Mouse (Mus musculus) CH12.LX (cell line): ENCODE data around the gene Tctn3. TPM values are rescaled to one million over a fixed set of nuclear protein-coding genes. Genes with fewer than 3 reads are reported as not detected.

ENCODE experiments used
- DNase-seq: peaks from one replicate; pipeline ENCODE4 v3.0.0-alpha.2; 2013; ENCODE audit errors: extremely low read depth
- H3K27ac ChIP-seq: 2 replicates; pipeline ENCODE4 v1.5.1; 2012; ENCODE audit warnings: low read depth, mild to moderate bottlenecking, control low read depth, moderate library complexity; ENCODE audit not compliant: insufficient read depth
- H3K27me3 ChIP-seq: replicated peaks from 2 replicates; pipeline ENCODE3; 2012; ENCODE audit warnings: inconsistent platforms
- H3K36me3 ChIP-seq, 2 experiments: replicated peaks in 1 of 2; 2 replicates each; pipeline versions ENCODE3 to v1.6.1; 2012; ENCODE audit warnings: inconsistent platforms in 1 of 2, low read length in 1 of 2, mild to moderate bottlenecking in 1 of 2, mixed read lengths in 1 of 2, moderate library complexity in 1 of 2; ENCODE audit not compliant: control insufficient read depth in 1 of 2, insufficient read depth in 1 of 2
- H3K4me1 ChIP-seq, 2 experiments: 2 replicates each; pipeline ENCODE4 v1.6.1; 2012; ENCODE audit warnings: inconsistent platforms in 1 of 2, moderate library complexity in 1 of 2; ENCODE audit not compliant: insufficient read depth in 2 of 2, control insufficient read depth in 1 of 2
- H3K4me2 ChIP-seq: 2 replicates; pipeline ENCODE4 v1.6.1; 2012; ENCODE audit warnings: low read depth, mild to moderate bottlenecking, control low read depth; ENCODE audit not compliant: poor library complexity, insufficient read depth, severe bottlenecking
- H3K4me3 ChIP-seq, 3 experiments: fragments of 150-350 bp in 1 of 3; sonication (generic) in 1 of 3; replicated peaks in 1 of 3; 2 replicates each; pipeline versions ENCODE3 to v1.5.1; 2011 to 2012; ENCODE audit warnings: low read depth in 2 of 3, low read length in 2 of 3, mild to moderate bottlenecking in 2 of 3, moderate library complexity in 2 of 3, control low read depth in 1 of 3, improper control_type of control experiment in 1 of 3, inconsistent platforms in 1 of 3, mixed read lengths in 1 of 3; ENCODE audit not compliant: poor library complexity in 1 of 3
- H3K79me2 ChIP-seq: replicated peaks from 2 replicates; pipeline ENCODE4 v1.6.1; 2012; ENCODE audit warnings: mild to moderate bottlenecking, moderate library complexity; ENCODE audit not compliant: control insufficient read depth, poor library complexity, insufficient read depth, severe bottlenecking; ENCODE audit errors: extremely low read depth
- H3K9ac ChIP-seq: 2 replicates; pipeline ENCODE4 v1.6.1; 2012; ENCODE audit warnings: low read depth, mild to moderate bottlenecking, control low read depth, moderate library complexity; ENCODE audit not compliant: insufficient read depth
- H3K9me3 ChIP-seq: replicated peaks from 2 replicates; pipeline ENCODE3; 2012; ENCODE audit warnings: low read length, inconsistent platforms, mixed read lengths
- BHLHE40 ChIP-seq: IDR thresholded peaks from 2 replicates; pipeline ENCODE4 v1.6.1; 2011; ENCODE audit warnings: mild to moderate bottlenecking, low read depth, low read length, improper control_type of control experiment
- CHD2 ChIP-seq: IDR thresholded peaks from 2 replicates; pipeline ENCODE4 v1.6.1; 2011; ENCODE audit warnings: low read length, improper control_type of control experiment
- CTCF ChIP-seq, 2 experiments: IDR thresholded peaks in 1 of 2; conservative IDR thresholded peaks in 1 of 2; 2 replicates each; pipeline ENCODE4 v1.5.1; 2011 to 2012; ENCODE audit warnings: low read depth in 2 of 2, low read length in 2 of 2, improper control_type of control experiment in 1 of 2, inconsistent platforms in 1 of 2, mild to moderate bottlenecking in 1 of 2, moderate library complexity in 1 of 2
- E2F4 ChIP-seq: IDR thresholded peaks from 2 replicates; pipeline ENCODE4 v1.6.1; 2011; ENCODE audit warnings: low read depth, low read length, improper control_type of control experiment; ENCODE audit not compliant: insufficient replicate concordance
- ELF1 ChIP-seq: IDR thresholded peaks from 2 replicates; pipeline ENCODE4 v1.6.1; 2014; ENCODE audit warnings: low read depth, mild to moderate bottlenecking, inconsistent platforms, low read length, improper control_type of control experiment
- GABPA ChIP-seq: IDR thresholded peaks from 2 replicates; pipeline ENCODE4 v1.6.1; 2012; ENCODE audit warnings: low read depth, low read length, improper control_type of control experiment, inconsistent platforms; ENCODE audit not compliant: insufficient replicate concordance
- MAZ ChIP-seq: IDR thresholded peaks from 2 replicates; pipeline ENCODE4 v1.6.1; 2012; ENCODE audit warnings: low read depth, mild to moderate bottlenecking, inconsistent platforms, low read length, improper control_type of control experiment, moderate library complexity
- NRF1 ChIP-seq: IDR thresholded peaks from 2 replicates; pipeline ENCODE4 v1.6.1; 2014; ENCODE audit warnings: low read depth, mild to moderate bottlenecking, inconsistent platforms, low read length, improper control_type of control experiment, moderate library complexity
- PAX5 ChIP-seq: IDR thresholded peaks from 2 replicates; pipeline ENCODE4 v1.6.1; 2012; ENCODE audit warnings: low read length, inconsistent platforms, mixed read lengths
- RAD21 ChIP-seq: IDR thresholded peaks from 2 replicates; pipeline ENCODE4 v1.6.1; 2011; ENCODE audit warnings: low read depth, mild to moderate bottlenecking, low read length, improper control_type of control experiment, moderate library complexity
- RCOR1 ChIP-seq: conservative IDR thresholded peaks from 2 replicates; pipeline ENCODE4 v1.6.1; 2012; ENCODE audit warnings: low read depth, mild to moderate bottlenecking, inconsistent platforms, low read length, improper control_type of control experiment
- TCF12 ChIP-seq: IDR thresholded peaks from 2 replicates; pipeline ENCODE4 v1.6.1; 2014; ENCODE audit warnings: low read depth, mild to moderate bottlenecking, inconsistent platforms, low read length, improper control_type of control experiment
- UBTF ChIP-seq: IDR thresholded peaks from 2 replicates; pipeline ENCODE4 v1.6.1; 2012; ENCODE audit warnings: low read depth, mild to moderate bottlenecking, inconsistent platforms, low read length, improper control_type of control experiment, moderate library complexity
- ZC3H11A ChIP-seq: IDR thresholded peaks from 2 replicates; pipeline ENCODE4 v1.6.1; 2012; ENCODE audit warnings: low read depth, mild to moderate bottlenecking, inconsistent platforms, low read length, improper control_type of control experiment
- ZKSCAN1 ChIP-seq: IDR thresholded peaks from 2 replicates; pipeline ENCODE4 v1.6.1; 2012; ENCODE audit warnings: low read depth, inconsistent platforms, low read length, improper control_type of control experiment, borderline replicate concordance
- ZNF384 ChIP-seq: IDR thresholded peaks from 2 replicates; pipeline ENCODE4 v1.6.1; 2012; ENCODE audit warnings: low read depth, low read length, improper control_type of control experiment, inconsistent platforms
- dilution Hi-C: fragments of 300-500 bp; cut with MboI; formaldehyde crosslinking; loops from 2 replicates; pipeline ENCODE4 v1.14.3; 2020; ENCODE audit warnings: low sequenced_read_pairs; ENCODE audit not compliant: extremely low pct_unique_long_range_greater_than_20kb, extremely low pct_ligation_motif_present
- in situ Hi-C: fragments of 300-500 bp; cut with MboI; formaldehyde crosslinking; loops from 3 replicates; pipeline ENCODE4 v1.14.3; 2019; ENCODE audit warnings: low sequenced_read_pairs, low pct_ligation_motif_present, low pct_unique_long_range_greater_than_20kb, mixed read lengths
- polyA plus RNA-seq: library from polyadenylated mRNA; unstranded; fragments of >175 nt; gene quantifications from 2 replicates; pipeline ENCODE4 v1.2.1, GENCODE M21; 2012; ENCODE audit warnings: low read depth; ENCODE audit not compliant: insufficient read length
- total RNA-seq, 2 experiments: library from RNA; depleted of rRNA; stranded (reverse); fragments of 300-350 nt in 1 of 2; fragments of >200 nt in 1 of 2; gene quantifications; 2 replicates each; pipeline ENCODE4 v1.2.3; 2012 to 2014

The Tctn3 gene
- total and polyA plus RNA-seq, 3 experiments: 6.4 to 10.6 (median 9.9) TPM

DNA sequence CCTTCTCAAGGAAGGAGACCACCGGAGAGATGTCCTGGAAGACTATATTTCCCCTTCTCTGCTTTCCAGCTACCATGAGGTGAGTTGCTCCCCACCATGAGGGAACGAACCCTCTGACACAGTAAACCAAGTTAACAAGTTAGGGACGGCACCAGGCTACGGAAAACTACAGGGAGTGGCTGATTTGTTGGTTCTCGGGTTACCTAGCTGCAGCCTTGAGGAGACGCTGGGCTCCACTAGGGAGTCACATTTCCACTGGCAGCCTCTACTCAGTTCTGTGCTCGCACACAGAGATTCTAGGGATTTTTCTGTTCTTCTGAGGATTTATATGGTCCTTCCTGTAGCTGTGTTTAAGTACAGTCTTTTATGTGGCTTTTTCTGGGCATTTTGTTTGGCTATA, 56.0 kb downstream of the Tctn3 start:
- TF ChIP-seq CTCF (conservative IDR thresholded peaks at IDR 0.05 in 1 of 2, IDR thresholded peaks at IDR 0.05 in 1 of 2; ENCODE audit: low read depth in 2 of 2, low read length in 2 of 2) (no peak), CHD2 (no peak), E2F4 (no peak), RAD21 (no peak), NRF1 (no peak), GABPA (no peak), ELF1 (no peak), BHLHE40 (no peak), UBTF (no peak), TCF12 (no peak), ZC3H11A (no peak), MAZ (no peak), ZNF384 (no peak), RCOR1 (no peak)
- Histone ChIP-seq H3K79me2 (no peaks in the 10 kb centered on the region), H3K9me3 (no peaks in the 10 kb centered on the region), H3K27ac (no peak overlapping the region), H3K4me3 (no peak overlapping the region), H3K36me3 (peaks cover 72 to 75% of the 10 kb centered on the region in 2 experiments), H3K4me2 (no peak overlapping the region), H3K9ac (no peak overlapping the region), H3K4me1 (no peaks in the 10 kb centered on the region), H3K27me3 (no peaks in the 10 kb centered on the region)
- in situ Hi-C loops: no loop called here
- DNase-seq: no peak
- dilution Hi-C loops: no loop called here

DNA sequence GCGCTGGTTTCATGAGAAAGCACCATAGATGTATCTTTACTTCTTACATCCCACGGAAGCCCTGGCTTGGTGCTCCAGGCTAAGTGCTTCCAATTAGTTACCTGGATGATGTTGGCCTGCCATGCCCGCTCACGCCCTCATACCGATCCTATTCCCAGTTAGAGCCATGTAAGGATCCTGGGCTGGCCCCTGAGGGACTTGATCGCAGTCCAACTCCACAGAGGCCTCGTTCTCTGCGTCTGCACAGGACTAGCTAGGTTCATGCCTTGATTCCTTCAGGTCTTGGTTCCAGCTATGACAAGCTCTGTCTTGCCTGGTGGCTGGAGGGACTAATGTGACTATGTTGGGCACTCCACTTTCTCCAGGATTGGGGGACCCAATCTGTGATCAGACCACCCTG, 56.9 kb downstream of the Tctn3 start:
- DNase-seq: no peak
- H3K9ac ChIP-seq: no peak overlapping the region
- H3K4me3 ChIP-seq: no peak overlapping the region
- in situ Hi-C loops: no loop called here
- H3K36me3 ChIP-seq: peaks cover 81 to 84% of the 10 kb centered on the region in 2 experiments
- TF ChIP-seq ZKSCAN1: no peak
- TF ChIP-seq PAX5: no peak
- no peaks in the 10 kb centered on the region for H3K4me1 ChIP-seq
- dilution Hi-C loops: no loop called here
- no peak overlapping the region for H3K4me2 ChIP-seq
- H3K9me3 ChIP-seq: no peaks in the 10 kb centered on the region
- no peak overlapping the region for H3K27ac ChIP-seq
- H3K79me2 ChIP-seq: no peaks in the 10 kb centered on the region
- no peaks in the 10 kb centered on the region for H3K27me3 ChIP-seq
